Mouse (Mus musculus) CH12.LX (cell line): ENCODE measurements at regions not wholly inside any gene's neighbourhood (a gene's known extent, or its start where the extent isn't known, plus 50 kb on each side); places are given as distances from the start of the nearest gene placed in this dataset.

Source experiments
- CHD2 ChIP-seq: IDR thresholded peaks from 2 replicates; pipeline ENCODE4 v1.6.1; 2011; ENCODE audit warnings: low read length, improper control_type of control experiment
- CTCF ChIP-seq, 2 experiments: IDR thresholded peaks in 1 of 2; conservative IDR thresholded peaks in 1 of 2; 2 replicates each; pipeline ENCODE4 v1.5.1; 2011 to 2012; ENCODE audit warnings: low read depth in 2 of 2, low read length in 2 of 2, improper control_type of control experiment in 1 of 2, inconsistent platforms in 1 of 2, mild to moderate bottlenecking in 1 of 2, moderate library complexity in 1 of 2
- EP300 ChIP-seq: IDR thresholded peaks from 2 replicates; pipeline ENCODE4 v1.6.1; 2011; ENCODE audit warnings: low read length, improper control_type of control experiment
- ETS1 ChIP-seq: conservative IDR thresholded peaks from 2 replicates; pipeline ENCODE4 v1.6.1; 2012; ENCODE audit warnings: low read depth, mild to moderate bottlenecking, inconsistent platforms, low read length, improper control_type of control experiment, moderate library complexity
- JUND ChIP-seq: conservative IDR thresholded peaks from 2 replicates; pipeline ENCODE4 v1.6.1; 2011; ENCODE audit warnings: low read depth, low read length, improper control_type of control experiment
- NELFE ChIP-seq: IDR thresholded peaks from 2 replicates; pipeline ENCODE4 v1.6.1; 2011; ENCODE audit warnings: low read depth, low read length, improper control_type of control experiment
- TBP ChIP-seq: conservative IDR thresholded peaks from 2 replicates; pipeline ENCODE4 v1.6.1; 2011; ENCODE audit warnings: low read depth, low read length, improper control_type of control experiment
- TCF12 ChIP-seq: IDR thresholded peaks from 2 replicates; pipeline ENCODE4 v1.6.1; 2014; ENCODE audit warnings: low read depth, mild to moderate bottlenecking, inconsistent platforms, low read length, improper control_type of control experiment

GRCm38 (mm10) chr15:51173976-51174620, 2710.6 kb upstream of the Gm7489 start:
- TF ChIP-seq EP300 (no peak), ETS1 (no peak), CTCF (conservative IDR thresholded peaks at IDR 0.05 in 1 of 2, IDR thresholded peaks at IDR 0.05 in 1 of 2; ENCODE audit: low read depth in 2 of 2, low read length in 2 of 2) (no peak), JUND (no peak), NELFE (no peak), TBP (no peak), CHD2 (no peak), TCF12 (no peak)
